ENCODE assay signal across 15 mouse cellular contexts in genomic region chr2:130388796-130389195, GRCm38 (mm10). TPM values are rescaled to one million over a fixed set of nuclear protein-coding genes. Genes with fewer than 3 reads are reported as not detected.
DNase-seq lines count a peak whose midpoint lies in the region; ATAC-seq and TF ChIP-seq lines count a peak whose summit lies in the region.
"Had no signal": no experiment of that assay in that cellular context is flagged by ENCODE, and none has a peak within 500 bp of the region (broad histone marks: within the 10 kb centered on the region; RNA-seq: fewer than 3 reads in every experiment).

No protein-coding gene starts in this region.

- no peak overlapping the region for H3K9ac ChIP-seq in hindbrain, postnatal 0 days (replicated peaks; ENCODE audit: low read length)
- no peak overlapping the region for H3K9ac ChIP-seq in hindbrain, embryonic 13.5 days

- 66% methylated on average over 2 of the region's 2 CpGs for WGBS in hindbrain, postnatal 0 days
- WGBS in hindbrain, embryonic 13.5 days = 76% methylated on average over 2 of the region's 2 CpGs

- H3K4me2 ChIP-seq in hindbrain, postnatal 0 days (ENCODE audit: low read depth, low read length) = no peak overlapping the region
- H3K4me2 ChIP-seq in hindbrain, embryonic 13.5 days = no peak overlapping the region

- peak; percentile 61 for TF ChIP-seq CTCF in hindbrain, postnatal 0 days (IDR thresholded peaks at IDR 0.05; ENCODE audit: low read depth)
- TF ChIP-seq CTCF in brain, embryonic 14.5 days (IDR thresholded peaks at IDR 0.05; ENCODE audit: borderline replicate concordance, extremely low read depth, insufficient read depth, insufficient read length) = peak; percentile 17; the same call in 1 of the 2 replicates

- H3K36me3 ChIP-seq in hindbrain, postnatal 0 days (ENCODE audit: insufficient read depth, low read length) = peaks cover 10% of the 10 kb centered on the region; the same call in 1 of the 2 replicates
- peaks cover 21% of the 10 kb centered on the region for H3K36me3 ChIP-seq in hindbrain, embryonic 13.5 days

- no peaks in the 10 kb centered on the region for H3K9me3 ChIP-seq in hindbrain, postnatal 0 days (ENCODE audit: low read length)
- H3K9me3 ChIP-seq in hindbrain, embryonic 13.5 days = no peaks in the 10 kb centered on the region
- H3K9me3 ChIP-seq: forebrain, embryonic 10.5 days had no signal

- ATAC-seq in hindbrain, postnatal 0 days = no peak
- no peak for ATAC-seq in hindbrain, embryonic 13.5 days (ENCODE audit: low FRiP score)

- no peak for DNase-seq in hindbrain, postnatal 0 days (ENCODE audit: low spot score)
- DNase-seq in thymus, postnatal 0 days (ENCODE audit: low spot score) = peak; percentile 62
- no peak for DNase-seq in thymus, adult 18-20 months
- peak; percentile 23 for DNase-seq in brain, embryonic 14.5 days (ENCODE audit: low read depth)
- DNase-seq in cerebellum, adult 11 months = no peak
- DNase-seq in adrenal gland, adult 2 months = no peak
- DNase-seq: cerebellum, postnatal 25 days; gastrocnemius, postnatal 36 days; heart, postnatal 4 days; kidney, postnatal 14 days; lung, postnatal 4 days had no signal

- TF ChIP-seq POLR2A in brain, embryonic 14.5 days (IDR thresholded peaks at IDR 0.05; ENCODE audit: borderline replicate concordance, extremely low read depth, insufficient read depth, insufficient read length, poor library complexity, severe bottlenecking) = no peak

- no peaks in the 10 kb centered on the region for H3K27me3 ChIP-seq in hindbrain, postnatal 0 days (ENCODE audit: insufficient read depth, low read length)
- H3K27me3 ChIP-seq in hindbrain, embryonic 13.5 days = peaks cover 7% of the 10 kb centered on the region

- H3K27ac ChIP-seq in hindbrain, postnatal 0 days = no peak overlapping the region
- H3K27ac ChIP-seq in hindbrain, embryonic 13.5 days = no peak overlapping the region
- H3K27ac ChIP-seq: forebrain, embryonic 10.5 days had no signal

- no peak overlapping the region for H3K4me3 ChIP-seq in hindbrain, postnatal 0 days (ENCODE audit: low read length)
- no peak overlapping the region for H3K4me3 ChIP-seq in hindbrain, embryonic 13.5 days
- H3K4me3 ChIP-seq: forebrain, embryonic 10.5 days had no signal

- H3K4me1 ChIP-seq in hindbrain, postnatal 0 days (ENCODE audit: insufficient read depth, low read length) = no peaks in the 10 kb centered on the region
- no peaks in the 10 kb centered on the region for H3K4me1 ChIP-seq in hindbrain, embryonic 13.5 days (replicated peaks)
- H3K4me1 ChIP-seq: forebrain, embryonic 10.5 days had no signal

RNA-seq across cellular contexts. Expression of gene Cpxm1, which starts 8.6 kb away (rescaled TPM):
- 28.2 and 36.5 TPM in 2 replicates for total RNA-seq in hindbrain, postnatal 0 days (2014; rRNA removed)
- polyA plus RNA-seq in hindbrain, postnatal 0 days (2015; fragmentation: Nextera tagmentation; extraction: Ambion mirVana) = 31.9 and 32.9 TPM in 2 replicates
- 29.0 and 32.6 TPM in 2 replicates for polyA plus RNA-seq in hindbrain, embryonic 13.5 days (2015; fragmentation: Nextera tagmentation; extraction: Ambion mirVana)
- 4.8 and 4.9 TPM in 2 replicates for polyA plus RNA-seq in thymus, postnatal 0 days (2015; fragmentation: Nextera tagmentation; extraction: Ambion mirVana)
- 15.4 and 24.0 TPM in 2 replicates for polyA plus RNA-seq in brain, embryonic 14.5 days (2012; rRNA removed)
- 1 to 10 TPM; 5.0 to 7.7 TPM for total RNA-seq in adrenal gland, adult 2 months (2021)
- polyA plus RNA-seq in adrenal gland, adult 2 months (2012; rRNA removed) = 8.8 and 10.5 TPM in 2 replicates

RNA-seq across cellular contexts. Expression of gene Gm28372, which starts 16.2 kb away (rescaled TPM):
- total RNA-seq in hindbrain, postnatal 0 days (2014; rRNA removed) = not detected in 2 replicates
- polyA plus RNA-seq in hindbrain, postnatal 0 days (2015; fragmentation: Nextera tagmentation; extraction: Ambion mirVana) = 0.20 TPM in 2 replicates
- polyA plus RNA-seq in hindbrain, embryonic 13.5 days (2015; fragmentation: Nextera tagmentation; extraction: Ambion mirVana) = 0.16 TPM in 1 of 2 replicates, not detected in the other
- polyA plus RNA-seq in thymus, postnatal 0 days (2015; fragmentation: Nextera tagmentation; extraction: Ambion mirVana) = not detected in 2 replicates
- not detected in 2 replicates for polyA plus RNA-seq in brain, embryonic 14.5 days (2012; rRNA removed)
- total RNA-seq in adrenal gland, adult 2 months (2021) = not detected
- polyA plus RNA-seq in adrenal gland, adult 2 months (2012; rRNA removed) = not detected in 2 replicates
- total RNA-seq: gastrocnemius, postnatal 36 days; heart, postnatal 4 days; left cerebral cortex, postnatal 36 days had no signal
- polyA plus RNA-seq: stomach, embryonic 14.5 days had no signal

RNA-seq across cellular contexts. Expression of gene 1700020A23Rik, which starts 16.3 kb away (rescaled TPM):
- total RNA-seq in hindbrain, postnatal 0 days (2014; rRNA removed) = not detected in 2 replicates
- polyA plus RNA-seq in hindbrain, postnatal 0 days (2015; fragmentation: Nextera tagmentation; extraction: Ambion mirVana) = 0.49 TPM in 1 of 2 replicates, not detected in the other
- polyA plus RNA-seq in hindbrain, embryonic 13.5 days (2015; fragmentation: Nextera tagmentation; extraction: Ambion mirVana) = 0.68 and 0.83 TPM in 2 replicates
- not detected in 2 replicates for polyA plus RNA-seq in thymus, postnatal 0 days (2015; fragmentation: Nextera tagmentation; extraction: Ambion mirVana)
- polyA plus RNA-seq in brain, embryonic 14.5 days (2012; rRNA removed) = not detected in 2 replicates
- 1 to 10 TPM in 1 of 2 experiments, not detected in 1; 1.0 TPM for total RNA-seq in adrenal gland, adult 2 months (2021)
- polyA plus RNA-seq in adrenal gland, adult 2 months (2012; rRNA removed) = not detected in 2 replicates
- total RNA-seq: gastrocnemius, postnatal 36 days; heart, postnatal 4 days; left cerebral cortex, postnatal 36 days had no signal
- polyA plus RNA-seq: stomach, embryonic 14.5 days had no signal

RNA-seq across cellular contexts. Expression of gene Tmem239, which starts 17.5 kb away (rescaled TPM):
- total RNA-seq in hindbrain, postnatal 0 days (2014; rRNA removed) = not detected in 2 replicates
- polyA plus RNA-seq in hindbrain, postnatal 0 days (2015; fragmentation: Nextera tagmentation; extraction: Ambion mirVana) = not detected in 2 replicates
- 0.23 and 0.38 TPM in 2 replicates for polyA plus RNA-seq in hindbrain, embryonic 13.5 days (2015; fragmentation: Nextera tagmentation; extraction: Ambion mirVana)
- not detected in 2 replicates for polyA plus RNA-seq in thymus, postnatal 0 days (2015; fragmentation: Nextera tagmentation; extraction: Ambion mirVana)
- polyA plus RNA-seq in brain, embryonic 14.5 days (2012; rRNA removed) = not detected in 2 replicates
- total RNA-seq in adrenal gland, adult 2 months (2021) = not detected
- polyA plus RNA-seq in adrenal gland, adult 2 months (2012; rRNA removed) = 0.08 TPM in 1 of 2 replicates, not detected in the other
- total RNA-seq: gastrocnemius, postnatal 36 days; heart, postnatal 4 days; left cerebral cortex, postnatal 36 days had no signal
- polyA plus RNA-seq: forebrain, embryonic 10.5 days; stomach, embryonic 14.5 days had no signal

RNA-seq across cellular contexts. Expression of gene Vps16, which starts 35.3 kb away (rescaled TPM):
- total RNA-seq in hindbrain, postnatal 0 days (2014; rRNA removed) = 50.4 and 63.3 TPM in 2 replicates
- 89.5 and 94.0 TPM in 2 replicates for polyA plus RNA-seq in hindbrain, postnatal 0 days (2015; fragmentation: Nextera tagmentation; extraction: Ambion mirVana)
- 99.9 and 113 TPM in 2 replicates for polyA plus RNA-seq in hindbrain, embryonic 13.5 days (2015; fragmentation: Nextera tagmentation; extraction: Ambion mirVana)
- polyA plus RNA-seq in thymus, postnatal 0 days (2015; fragmentation: Nextera tagmentation; extraction: Ambion mirVana) = 97.7 and 101 TPM in 2 replicates
- 114 and 169 TPM in 2 replicates for polyA plus RNA-seq in brain, embryonic 14.5 days (2012; rRNA removed)
- 10 to 100 TPM; 55.4 to 57.0 TPM for total RNA-seq in adrenal gland, adult 2 months (2021)
- polyA plus RNA-seq in adrenal gland, adult 2 months (2012; rRNA removed) = 44.8 and 44.9 TPM in 2 replicates

Comparison
In these comparisons a context has a peak if more than half of its experiments do, and no peak if none do; other contexts are left out.
1. DNase-seq: peak in thymus, postnatal 0 days (single experiment) and brain, embryonic 14.5 days (single experiment); none in hindbrain, postnatal 0 days (single experiment), thymus, adult 18-20 months (0 of 2), cerebellum, adult 11 months (single experiment) and adrenal gland, adult 2 months (single experiment).